ENCODE assay signal across 8 mouse cellular contexts in genomic region chr10:125388876-125389786, GRCm38 (mm10). TPM values are rescaled to one million over a fixed set of nuclear protein-coding genes. Genes with fewer than 3 reads are reported as not detected.
DNase-seq lines count a peak whose midpoint lies in the region; ATAC-seq and TF ChIP-seq lines count a peak whose summit lies in the region.

TSS of gene Slc16a7 (minus strand) at chr10:125389465.

- DNase-seq in G1E (ENCODE audit: low spot score), result no peak
- peak; percentile 96 for DNase-seq in cerebellum, adult 9-11 months
- peak; percentile 65 to 69 for DNase-seq in frontal cortex, postnatal 25 days (ENCODE audit: low spot score in 2 of 2)
- peak; percentile 91 for DNase-seq in hindbrain, postnatal 0 days (ENCODE audit: low spot score)
- peak; percentile 85 to 88 for DNase-seq in left cerebral cortex, adult 2 months (ENCODE audit: extremely low spot score in 1 of 2, low spot score in 2 of 2)
- DNase-seq in lung, postnatal 4 days, result peak; percentile 86 to 87
- DNase-seq in retina, postnatal 7 days (ENCODE audit: low read depth, low spot score), result peak; percentile 59
- peak; percentile 73 for DNase-seq in thymus, postnatal 4 days

- intact Hi-C loops in left cerebral cortex, adult 2 months (cut with DNase I), result loop anchor here (5.0 to 10.0 kb wide), 3 partner anchors 62 to 274 kb away; no protein-coding TSS in a partner anchor

- peak within 1 kb of the TSS; percentile 76 for H3K27ac ChIP-seq in hindbrain, postnatal 0 days
- peak within 1 kb of the TSS; percentile 98 for H3K27ac ChIP-seq in left cerebral cortex, adult 2 months

- peak within 1 kb of the TSS; percentile 69 for H3K4me2 ChIP-seq in hindbrain, postnatal 0 days (ENCODE audit: low read depth, low read length)

- H3K36me3 ChIP-seq in G1E (replicated peaks), result no peaks in the 10 kb centered on the region
- no peaks in the 10 kb centered on the region for H3K36me3 ChIP-seq in hindbrain, postnatal 0 days (ENCODE audit: insufficient read depth, low read length)

- under 1% methylated on average over 62 of the region's 67 CpGs for WGBS in hindbrain, postnatal 0 days

- peak within 1 kb of the TSS; percentile 13; the same call in 1 of the 2 replicates for H3K4me3 ChIP-seq in G1E (ENCODE audit: low read depth, low read length)
- peak within 1 kb of the TSS; percentile 72 for H3K4me3 ChIP-seq in hindbrain, postnatal 0 days (ENCODE audit: low read length)
- peak within 1 kb of the TSS; percentile 83 for H3K4me3 ChIP-seq in left cerebral cortex, adult 2 months

- peak within 1 kb of the TSS; percentile 81 for H3K9ac ChIP-seq in hindbrain, postnatal 0 days (replicated peaks; ENCODE audit: low read length)

- no peaks in the 10 kb centered on the region for H3K27me3 ChIP-seq in G1E (ENCODE audit: insufficient read depth, low read length)
- no peaks in the 10 kb centered on the region for H3K27me3 ChIP-seq in hindbrain, postnatal 0 days (ENCODE audit: insufficient read depth, low read length)

- H3K4me1 ChIP-seq in G1E (ENCODE audit: insufficient read depth, low read depth, low read length), result no peaks in the 10 kb centered on the region
- H3K4me1 ChIP-seq in hindbrain, postnatal 0 days (ENCODE audit: insufficient read depth, low read length), result no peaks in the 10 kb centered on the region

- no peak for TF ChIP-seq CTCF in G1E (IDR thresholded peaks at IDR 0.05; ENCODE audit: low read depth, low read length)
- peak; percentile 66 for TF ChIP-seq CTCF in hindbrain, postnatal 0 days (IDR thresholded peaks at IDR 0.05; ENCODE audit: low read depth)
- peak; percentile 53 for TF ChIP-seq CTCF in left cerebral cortex, adult 2 months (IDR thresholded peaks at IDR 0.05)

- peaks cover 45% of the 10 kb centered on the region for H3K9me3 ChIP-seq in G1E (replicated peaks)
- H3K9me3 ChIP-seq in hindbrain, postnatal 0 days (ENCODE audit: low read length), result no peaks in the 10 kb centered on the region

- no peak for ATAC-seq in G1E (ENCODE audit: extremely low read depth, insufficient number of reproducible peaks, low FRiP score, poor library complexity, severe bottlenecking)
- peak; percentile 93 for ATAC-seq in hindbrain, postnatal 0 days

RNA-seq across cellular contexts. Expression of gene Slc16a7, which starts in this region (rescaled TPM):
- total RNA-seq in G1E (2014; fragmentation: Nextera tagmentation), result not detected in 2 replicates
- total RNA-seq in G1E (2017), result under 0.01 and 0.11 TPM in 2 replicates
- not detected in 2 replicates for polyA plus RNA-seq in G1E (2012)
- 13.1 and 90.8 TPM in 2 replicates for total RNA-seq in hindbrain, postnatal 0 days (2014; rRNA removed)
- 6.8 and 7.6 TPM in 2 replicates for polyA plus RNA-seq in hindbrain, postnatal 0 days (2015; fragmentation: Nextera tagmentation; extraction: Ambion mirVana)
- 10 to 100 TPM; 58.3 to 60.1 TPM for total RNA-seq in left cerebral cortex, adult 2 months (2021)

Comparison
In these comparisons a context has a peak if more than half of its experiments do, and no peak if none do; other contexts are left out.
1. RNA of gene Slc16a7 (total RNA-seq): 13.1 to 90.8 TPM in hindbrain, postnatal 0 days and 58.3 to 60.1 TPM in left cerebral cortex, adult 2 months; under 0.01 to 0.11 TPM in G1E; every median in the first group is over 10 times any median in the second.
2. H3K4me3 ChIP-seq: peak in every context shown above with its lines; median percentile 83 in left cerebral cortex, adult 2 months; 72 in hindbrain, postnatal 0 days; 13 in G1E.